In the genomic region with DNA sequence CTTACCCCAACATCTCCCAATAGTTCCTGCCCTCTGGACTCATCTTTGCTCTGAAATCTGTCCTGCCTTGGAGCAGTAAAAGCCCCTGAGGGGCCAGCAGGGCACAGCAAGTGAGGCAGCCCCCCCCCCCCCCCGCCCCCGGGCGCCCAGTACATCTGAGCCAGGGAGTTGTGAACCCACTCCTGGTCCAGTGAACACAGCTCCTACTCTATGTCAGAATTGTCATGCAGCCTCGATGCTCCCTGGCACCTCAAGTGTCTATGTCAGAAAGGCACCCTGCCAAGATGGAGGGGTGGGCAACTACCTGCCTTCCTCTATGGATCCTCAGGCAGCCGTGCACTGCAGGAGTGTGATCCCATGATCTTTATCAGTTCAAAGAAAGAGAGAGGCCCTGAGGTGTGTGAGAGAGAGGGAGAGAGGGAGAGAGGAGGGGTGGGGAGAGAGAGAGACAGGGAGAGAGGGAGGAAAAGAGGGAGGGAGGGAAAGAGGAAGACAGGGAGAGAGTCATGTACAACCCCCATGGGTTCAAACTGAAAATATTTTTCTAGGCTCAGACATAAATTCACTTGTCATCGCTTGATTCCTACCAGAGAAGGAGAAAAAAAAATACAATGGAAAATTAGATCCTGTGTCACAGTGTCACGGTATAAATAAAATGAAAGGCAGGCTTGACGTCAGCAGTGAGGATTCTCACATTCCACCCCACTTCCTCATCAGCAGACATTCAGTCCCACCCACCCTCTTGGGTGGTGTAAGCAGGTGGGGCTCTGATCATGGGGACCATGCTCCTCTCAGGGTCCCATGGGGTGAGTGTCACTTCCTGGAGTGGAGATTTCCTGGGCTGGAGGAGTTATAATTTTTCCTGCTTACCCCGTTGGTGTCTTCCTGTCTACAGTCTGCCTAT, we compare ENCODE assay signal across 11 mouse cellular contexts. TPM values are rescaled to one million over a fixed set of nuclear protein-coding genes. Genes with fewer than 3 reads are reported as not detected.
DNase-seq lines count a peak whose midpoint lies in the region; ATAC-seq and TF ChIP-seq lines count a peak whose summit lies in the region.
"Had no signal": no experiment of that assay in that cellular context is flagged by ENCODE, and none has a peak within 500 bp of the region (broad histone marks: within the 10 kb centered on the region; RNA-seq: fewer than 3 reads in every experiment).

No protein-coding gene starts in this region.

- H3K4me1 ChIP-seq in heart, embryonic 11.5 days (ENCODE audit: control insufficient read depth, insufficient read depth, low read length) = peaks cover 4% of the 10 kb centered on the region; the same call in 1 of the 2 replicates
- H3K4me1 ChIP-seq in brown adipose tissue, adult 24 weeks (ENCODE audit: control insufficient read depth, insufficient read depth, insufficient read length, low read length) = no peaks in the 10 kb centered on the region
- peaks cover 13% of the 10 kb centered on the region for H3K4me1 ChIP-seq in intestine, postnatal 0 days (replicated peaks; ENCODE audit: control insufficient read depth, insufficient read depth, low read length)
- H3K4me1 ChIP-seq: neural tube, embryonic 15.5 days had no signal

- H3K9me3 ChIP-seq in heart, embryonic 11.5 days (replicated peaks; ENCODE audit: control insufficient read depth, low read length) = no peaks in the 10 kb centered on the region
- no peaks in the 10 kb centered on the region for H3K9me3 ChIP-seq in intestine, postnatal 0 days (ENCODE audit: control insufficient read depth)
- H3K9me3 ChIP-seq: neural tube, embryonic 15.5 days had no signal

- no peak overlapping the region for H3K9ac ChIP-seq in heart, embryonic 11.5 days (ENCODE audit: low read depth, low read length)
- no peak overlapping the region for H3K9ac ChIP-seq in intestine, postnatal 0 days (ENCODE audit: low read depth, low read length)
- H3K9ac ChIP-seq: neural tube, embryonic 15.5 days had no signal

- WGBS in heart, embryonic 11.5 days (ENCODE audit: insufficient replicate concordance) = 59% methylated on average over 9 of the region's 9 CpGs
- 67% methylated on average over 9 of the region's 9 CpGs for WGBS in intestine, postnatal 0 days

- no peak overlapping the region for H3K4me3 ChIP-seq in heart, embryonic 11.5 days (ENCODE audit: low read depth, low read length)
- H3K4me3 ChIP-seq in brown adipose tissue, adult 24 weeks (ENCODE audit: insufficient read depth, low read depth, low read length) = no peak overlapping the region
- no peak overlapping the region for H3K4me3 ChIP-seq in intestine, postnatal 0 days (ENCODE audit: low read depth, low read length)
- H3K4me3 ChIP-seq in left cerebral cortex, adult 2 months = no peak overlapping the region
- H3K4me3 ChIP-seq: neural tube, embryonic 15.5 days had no signal

- no peak for ATAC-seq in heart, embryonic 11.5 days (replicated peaks; ENCODE audit: insufficient number of reproducible peaks, low FRiP score, low TSS enrichment)
- ATAC-seq in intestine, postnatal 0 days = peak; percentile 36; the same call in 1 of the 2 replicates
- no peak for ATAC-seq in cerebellum, adult (ENCODE audit: insufficient number of reproducible peaks, low FRiP score, low TSS enrichment)
- ATAC-seq: activated CD4-positive, CD25-positive, alpha-beta regulatory T cell, adult 4 months had no signal

- no peaks in the 10 kb centered on the region for H3K36me3 ChIP-seq in heart, embryonic 11.5 days (ENCODE audit: control insufficient read depth, insufficient read depth, low read length)
- H3K36me3 ChIP-seq in intestine, postnatal 0 days (ENCODE audit: control insufficient read depth, insufficient read depth) = no peaks in the 10 kb centered on the region
- H3K36me3 ChIP-seq: neural tube, embryonic 15.5 days had no signal

- intact Hi-C loops in left cerebral cortex, adult 2 months (cut with DNase I) = no loop called here

- peak; percentile 19 to 54 for DNase-seq in heart, adult 18-20 months
- peak; percentile 6 for DNase-seq in lung, postnatal 10 days
- no peak for DNase-seq in left cerebral cortex, adult 2 months (ENCODE audit: extremely low spot score in 1 of 2, low spot score in 2 of 2)
- no peak for DNase-seq in layer of hippocampus, adult 11-12 months (ENCODE audit: low spot score)
- DNase-seq: cerebellum, adult 9-11 months had no signal

- TF ChIP-seq CTCF in intestine, postnatal 0 days (IDR thresholded peaks at IDR 0.05; ENCODE audit: low read depth) = no peak
- TF ChIP-seq CTCF in left cerebral cortex, adult 2 months (IDR thresholded peaks at IDR 0.05) = no peak

- H3K27me3 ChIP-seq in heart, embryonic 11.5 days (ENCODE audit: control insufficient read depth, insufficient read depth, low read length) = no peaks in the 10 kb centered on the region
- H3K27me3 ChIP-seq in intestine, postnatal 0 days (replicated peaks; ENCODE audit: control insufficient read depth, insufficient read depth, low read length) = no peaks in the 10 kb centered on the region
- H3K27me3 ChIP-seq: neural tube, embryonic 15.5 days had no signal

- H3K4me2 ChIP-seq in heart, embryonic 11.5 days = no peak overlapping the region
- H3K4me2 ChIP-seq in intestine, postnatal 0 days (replicated peaks; ENCODE audit: low read depth) = no peak overlapping the region
- H3K4me2 ChIP-seq: neural tube, embryonic 15.5 days had no signal

- no peak overlapping the region for H3K27ac ChIP-seq in heart, embryonic 11.5 days (ENCODE audit: low read depth, low read length)
- H3K27ac ChIP-seq in brown adipose tissue, adult 24 weeks (replicated peaks; ENCODE audit: low read depth, low read length) = 0 out of 2 replicates have a peak overlapping the region, but pooled peaks have one; percentile 53
- H3K27ac ChIP-seq in intestine, postnatal 0 days (ENCODE audit: low read depth, low read length) = no peak overlapping the region
- H3K27ac ChIP-seq in left cerebral cortex, adult 2 months = no peak overlapping the region
- H3K27ac ChIP-seq: neural tube, embryonic 15.5 days had no signal

RNA-seq across cellular contexts. Expression of a gene that starts 11.0 kb away (rescaled TPM):
- total RNA-seq in heart, adult 18-20 months (2021) = 1 to 10 TPM; 2.7 TPM
- polyA plus RNA-seq in heart, embryonic 11.5 days (2014; fragmentation: Nextera tagmentation; extraction: Ambion mirVana) = 0.69 and 1.3 TPM in 2 replicates
- not detected in 2 replicates for polyA plus RNA-seq in brown adipose tissue, adult 24 weeks (2012; ENCODE audit: insufficient read depth, insufficient read length, missing spikeins)
- polyA plus RNA-seq in intestine, postnatal 0 days (2015; fragmentation: Nextera tagmentation; extraction: Ambion mirVana) = 6.2 and 6.9 TPM in 2 replicates
- 100 to 1,000 TPM; 132 to 151 TPM for total RNA-seq in left cerebral cortex, adult 2 months (2021)

Comparison
In these comparisons a context has a peak if more than half of its experiments do, and no peak if none do; other contexts are left out.
1. DNase-seq: peak in heart, adult 18-20 months (2 of 2) and lung, postnatal 10 days (single experiment); none in left cerebral cortex, adult 2 months (0 of 2) and layer of hippocampus, adult 11-12 months (single experiment).